Mouse (Mus musculus): Measurements from ENCODE around the gene Map2k6. TPM values are rescaled to one million over a fixed set of nuclear protein-coding genes. Genes with fewer than 3 reads are reported as not detected.

Gene Map2k6
- total RNA-seq, 2 experiments from 2014 or later: 11.8 to 15.0 TPM

GRCm38 (mm10) chr11:110487796-110488195 is 88.9 kb downstream of the Map2k6 start:
- DNase-seq: no peak

GRCm38 (mm10) chr11:110488301-110488700 is 89.4 kb downstream of the Map2k6 start:
- no peak for DNase-seq

- no peak for DNase-seq
Measured at GRCm38 (mm10) chr11:110495323-110496060, 96.6 kb downstream of the Map2k6 start.

GRCm38 (mm10) chr11:110496061-110496446 is 97.1 kb downstream of the Map2k6 start:
- peak; percentile 66 for DNase-seq

DNA sequence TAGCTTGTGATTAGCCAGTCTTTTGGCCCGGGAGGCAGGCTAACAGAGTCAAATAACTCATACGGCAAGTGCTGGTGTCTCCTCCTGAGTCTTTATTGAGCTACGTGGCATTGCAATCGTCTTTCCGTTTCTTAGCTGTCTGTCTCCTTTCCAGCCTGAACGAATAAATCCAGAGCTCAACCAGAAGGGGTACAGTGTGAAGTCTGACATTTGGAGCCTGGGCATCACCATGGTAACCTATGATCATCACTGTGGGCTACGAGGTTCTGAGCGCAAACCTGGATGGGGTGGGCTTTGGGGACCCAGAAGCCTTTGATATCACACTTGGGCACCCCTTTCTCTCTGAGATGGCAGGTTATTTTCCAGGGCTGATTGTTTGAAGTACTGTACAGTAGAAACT is 98.8 kb downstream of the Map2k6 start:
- DNase-seq: no peak

GRCm38 (mm10) chr11:110498651-110499213 is 99.8 kb downstream of the Map2k6 start:
- peak; percentile 55 for DNase-seq

- DNase-seq: peak; percentile 24
Measured at GRCm38 (mm10) chr11:110502937-110503670, 104.2 kb downstream of the Map2k6 start.

DNA sequence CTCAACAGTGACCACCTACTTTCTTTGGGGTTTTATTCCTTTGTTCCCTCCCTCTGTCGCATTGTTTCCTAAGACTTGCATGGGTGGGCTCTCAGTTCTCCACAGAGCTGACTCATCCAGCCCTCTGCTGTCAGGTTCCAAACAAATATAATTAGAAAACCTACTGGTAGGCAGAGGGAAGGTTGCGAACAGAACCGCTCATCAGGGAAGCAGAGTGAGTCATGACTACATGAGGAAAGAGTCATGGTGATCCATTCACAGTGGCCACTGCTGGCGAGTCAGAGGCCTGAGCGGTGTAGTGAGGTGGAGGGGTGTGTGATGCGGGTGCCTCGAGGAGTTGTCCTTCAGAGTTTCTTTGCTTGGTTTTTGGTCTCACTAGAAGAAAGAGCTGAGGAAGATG is 112.5 kb downstream of the Map2k6 start:
- DNase-seq: no peak

DNA sequence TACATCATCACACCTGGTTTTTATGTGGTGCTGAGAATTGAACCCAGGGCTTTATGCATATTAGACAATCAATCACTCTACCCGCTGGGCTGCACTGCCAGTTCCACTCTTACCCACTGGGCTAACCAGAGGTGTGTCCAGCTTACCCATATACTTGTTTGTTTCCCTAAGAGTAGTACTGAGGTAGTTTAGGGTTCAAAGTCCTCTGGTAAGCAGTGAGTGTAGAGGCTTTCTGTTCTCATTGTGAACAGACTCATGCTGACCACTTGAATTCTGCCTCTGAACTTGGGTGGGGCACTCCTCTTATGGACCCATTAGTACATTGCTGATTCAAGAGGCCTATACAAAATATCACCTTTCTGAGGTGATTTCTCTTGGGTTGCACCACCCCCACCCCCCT is 119.7 kb downstream of the Map2k6 start:
- DNase-seq: no peak

DNA sequence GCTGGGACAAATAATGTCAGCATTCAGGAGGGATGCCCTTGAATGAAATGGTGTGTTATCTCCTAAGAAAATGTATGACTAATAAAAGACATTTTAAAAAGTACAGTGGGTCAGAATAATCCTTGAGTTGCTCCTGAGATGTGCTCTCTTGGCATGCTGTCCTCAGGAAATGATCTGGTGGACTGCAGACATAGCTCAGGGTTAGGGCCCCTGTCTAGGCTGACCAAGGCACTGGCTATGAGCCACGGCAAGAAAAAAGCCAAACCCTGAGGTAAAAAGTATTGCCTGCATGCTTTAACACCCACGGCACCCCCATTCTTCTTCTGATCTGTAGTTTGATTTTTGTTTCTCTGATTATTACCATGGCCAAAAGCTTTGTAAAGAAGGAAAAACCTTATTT is 124.0 kb downstream of the Map2k6 start:
- DNase-seq: no peak

- DNase-seq: no peak
Measured at GRCm38 (mm10) chr11:110526156-110526555, 127.2 kb downstream of the Map2k6 start.

DNA sequence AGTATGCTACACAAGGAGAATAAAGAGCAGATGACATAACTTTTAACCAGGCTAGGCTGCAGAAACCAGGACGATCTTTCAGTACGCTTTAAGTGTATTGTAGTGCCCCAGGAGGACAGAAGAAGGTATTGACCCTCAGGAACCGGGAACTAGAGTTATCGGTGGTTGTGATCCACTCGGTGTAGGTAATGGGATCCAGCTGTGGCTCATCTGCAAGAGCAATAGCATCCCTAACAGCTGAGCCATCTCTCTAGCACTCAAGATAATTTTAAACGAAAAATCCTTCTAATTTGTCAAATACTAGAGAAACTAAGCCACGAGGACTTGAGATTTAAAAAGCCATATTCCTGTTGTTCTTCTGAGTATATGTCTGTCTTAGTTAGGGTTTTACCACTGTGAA is 132.2 kb downstream of the Map2k6 start:
- DNase-seq: no peak

DNA sequence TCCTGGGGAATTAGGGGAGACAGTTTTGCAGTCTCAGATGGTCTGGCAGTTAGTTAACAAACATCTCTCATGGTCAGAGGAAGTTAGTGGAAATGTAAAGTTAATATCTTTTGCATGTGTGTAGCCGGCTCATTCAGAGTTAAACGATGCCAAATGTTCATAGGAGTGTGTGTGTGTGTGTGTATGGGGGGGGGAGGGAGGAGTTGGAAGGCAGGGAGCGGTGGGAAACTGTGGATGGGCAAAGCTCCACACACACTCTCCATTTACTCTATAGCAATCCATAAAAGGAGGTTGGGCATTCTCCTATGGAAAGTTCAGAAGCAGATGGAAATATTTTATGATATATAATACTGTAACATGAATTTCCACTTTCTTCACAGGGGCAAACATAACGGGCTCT is 135.9 kb downstream of the Map2k6 start:
- DNase-seq: no peak

DNA sequence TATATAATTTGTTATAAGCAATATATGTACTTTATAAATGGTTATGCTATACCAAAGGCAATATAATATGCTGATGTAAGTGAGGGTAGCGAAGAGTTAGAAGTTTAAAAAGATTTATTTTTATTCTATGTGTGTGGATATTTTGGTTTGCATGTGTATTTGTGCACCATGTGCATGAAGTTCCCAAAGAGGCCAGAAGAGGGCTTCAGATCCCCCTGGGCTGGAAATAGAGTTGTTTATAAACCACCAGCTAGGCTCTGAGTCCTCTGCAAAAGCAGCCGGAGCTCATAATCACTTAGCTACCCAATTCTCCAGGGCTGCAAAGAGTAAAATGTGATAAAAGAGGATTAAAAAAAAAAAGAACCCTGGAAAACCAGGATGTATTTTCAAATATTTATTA is 137.6 kb downstream of the Map2k6 start:
- no peak for DNase-seq

DNA sequence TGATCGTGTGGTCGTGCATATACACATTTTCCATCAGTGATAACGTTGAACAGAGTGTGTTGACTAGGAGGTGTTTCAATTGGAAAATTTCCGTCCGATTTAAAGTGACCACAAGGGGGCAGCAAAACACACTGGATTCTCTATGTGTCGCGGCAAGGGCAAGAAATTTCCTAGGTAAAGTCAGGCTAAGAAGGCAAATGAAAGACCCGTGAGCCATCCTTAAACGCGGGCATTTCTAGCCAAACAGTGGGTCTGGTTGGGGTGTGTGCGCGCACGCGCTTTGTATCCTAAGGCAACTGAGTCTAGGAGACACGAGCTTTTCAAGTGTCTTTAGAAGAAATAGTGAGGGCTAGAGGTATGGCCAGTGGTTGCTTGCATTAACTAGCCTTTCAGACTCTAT is 138.7 kb downstream of the Map2k6 start:
- peak; percentile 81 for DNase-seq

GRCm38 (mm10) chr11:110538206-110538605 is 139.3 kb downstream of the Map2k6 start:
- DNase-seq: no peak

- DNase-seq: no peak
Measured at GRCm38 (mm10) chr11:110541933-110542332, 143.0 kb downstream of the Map2k6 start.

- peak; percentile 21 for DNase-seq
Measured at GRCm38 (mm10) chr11:110544419-110545210, 145.7 kb downstream of the Map2k6 start.

DNA sequence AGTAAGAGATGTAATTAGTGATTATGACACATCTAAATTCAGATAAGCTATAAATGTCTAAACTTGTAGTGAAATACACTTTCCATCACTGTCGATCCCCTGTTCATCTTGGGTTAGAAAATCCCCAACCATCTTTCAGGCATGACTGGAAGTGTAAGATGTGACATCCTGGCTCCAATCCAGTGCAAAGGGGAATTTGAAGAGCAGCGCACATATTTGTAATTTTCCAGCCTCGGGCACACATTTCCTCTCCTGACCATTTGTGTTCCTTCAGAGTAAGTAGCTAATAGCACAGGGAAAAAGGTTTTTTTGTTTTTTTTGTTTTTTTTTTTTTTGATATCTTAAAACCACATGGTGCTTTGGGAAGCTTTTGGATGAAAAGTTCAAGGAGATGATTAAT is 146.5 kb downstream of the Map2k6 start:
- no peak for DNase-seq

DNA sequence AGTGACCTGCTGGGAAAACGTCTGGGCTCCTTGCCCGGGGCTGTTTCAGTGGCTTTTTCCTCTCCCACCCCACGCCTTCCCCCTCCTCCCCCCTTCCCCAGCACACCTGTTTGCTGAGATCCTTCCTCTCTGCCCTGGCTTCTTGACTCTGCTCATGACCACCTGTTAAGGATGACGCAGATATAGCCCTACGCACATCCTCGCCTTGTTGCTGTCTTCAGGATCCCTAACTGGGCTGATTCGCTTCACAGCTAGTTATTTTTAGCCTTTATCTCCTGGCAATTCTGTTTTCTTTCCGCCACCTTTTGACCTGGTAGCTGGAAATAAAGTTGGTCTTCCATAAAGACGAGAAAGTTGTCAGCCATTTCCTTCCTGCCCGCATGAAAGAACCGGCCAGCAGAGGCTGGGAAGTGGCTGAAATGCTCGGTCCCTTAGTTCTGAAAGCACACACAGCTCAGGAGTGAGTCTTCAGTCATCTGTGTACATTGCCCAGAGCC is 152.6 kb downstream of the Map2k6 start:
- DNase-seq: peak; percentile 26

DNA sequence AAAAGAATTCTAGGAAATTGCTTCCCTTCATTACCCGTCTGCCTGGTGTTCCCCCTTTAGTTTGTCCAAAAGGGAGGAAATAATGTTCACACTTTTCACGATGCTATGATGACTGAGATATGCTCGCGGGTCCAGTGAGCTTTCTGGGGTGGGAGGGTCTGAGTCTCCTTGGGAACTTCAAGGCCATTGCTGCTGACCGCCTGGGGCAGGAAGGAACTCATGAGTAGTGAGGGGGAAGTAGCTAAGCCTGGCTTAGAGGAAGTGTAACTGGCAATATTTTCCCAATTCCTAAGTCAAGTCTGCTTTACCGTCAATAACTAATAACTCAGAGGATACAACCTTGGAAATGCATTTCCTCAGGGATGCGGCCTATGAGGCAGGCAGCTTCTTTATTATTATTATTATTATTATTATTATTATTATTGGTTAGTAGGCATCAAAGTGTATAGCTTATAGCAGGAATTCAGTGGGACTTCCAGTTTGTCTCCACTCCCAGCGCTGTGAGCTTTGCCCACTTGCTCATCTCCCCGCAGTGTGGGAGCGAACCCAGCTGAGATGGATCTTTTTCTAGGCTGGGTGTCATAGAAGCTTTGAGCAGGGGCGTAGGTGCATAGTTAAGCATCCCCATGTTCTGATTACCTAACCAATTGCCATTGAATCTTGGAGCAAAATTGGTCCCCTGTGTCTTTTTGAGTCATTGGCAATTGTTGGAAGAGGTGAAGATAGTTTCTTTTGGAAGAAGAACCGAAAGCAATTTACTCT is 163.6 kb downstream of the Map2k6 start:
- no peak for DNase-seq

- no peak for DNase-seq
Measured at GRCm38 (mm10) chr11:110563272-110563671, 164.3 kb downstream of the Map2k6 start.
